Mouse (Mus musculus) forebrain, embryonic 15.5 days (tissue): ENCODE measurements at regions not wholly inside any gene's neighbourhood (a gene's known extent, or its start where the extent isn't known, plus 50 kb on each side); places are given as distances from the start of the nearest gene placed in this dataset.
A peak's percentile ranks its signal among the peaks of the same experiment; 100 is the strongest.
"Not testable (repeated sequence)": the region's sequence is repeated elsewhere in the genome, so short reads cannot be mapped to it uniquely, and the experiment has no call there.

ENCODE experiments used
- ATAC-seq: fragments of 200-750 bp; cut with Nextera tagmentation; replicated peaks from 2 replicates; pipeline ENCODE4 v1.8.0; 2017; ENCODE audit warnings: mild to moderate bottlenecking, moderate TSS enrichment, moderate library complexity
- H3K27ac ChIP-seq: fragments of 300-500 bp; sonication (generic); replicated peaks from 2 replicates; pipeline ENCODE4 v1.5.1; 2015; ENCODE audit warnings: mild to moderate bottlenecking, inconsistent platforms
- H3K27me3 ChIP-seq: fragments of 300-500 bp; sonication (generic); 2 replicates; pipeline ENCODE4 v1.6.1; 2015; ENCODE audit warnings: inconsistent platforms
- H3K36me3 ChIP-seq: fragments of 300-500 bp; sonication (generic); 2 replicates; pipeline ENCODE4 v1.6.1; 2015; ENCODE audit warnings: mild to moderate bottlenecking, inconsistent platforms
- H3K4me1 ChIP-seq: fragments of 300-500 bp; sonication (generic); 2 replicates; pipeline ENCODE4 v1.6.1; 2015; ENCODE audit warnings: inconsistent platforms
- H3K4me2 ChIP-seq: fragments of 300-500 bp; sonication (generic); replicated peaks from 2 replicates; pipeline ENCODE4 v1.6.1; 2015; ENCODE audit warnings: mild to moderate bottlenecking, inconsistent platforms
- H3K4me3 ChIP-seq: fragments of 300-500 bp; sonication (generic); 2 replicates; pipeline ENCODE4 v1.5.1; 2015; ENCODE audit warnings: mild to moderate bottlenecking, inconsistent platforms
- H3K9ac ChIP-seq: fragments of 300-500 bp; sonication (generic); replicated peaks from 2 replicates; pipeline ENCODE4 v1.6.1; 2015; ENCODE audit warnings: mild to moderate bottlenecking, inconsistent platforms
- H3K9me3 ChIP-seq: fragments of 300-500 bp; sonication (generic); 2 replicates; pipeline ENCODE4 v1.6.1; 2016; ENCODE audit warnings: inconsistent platforms
- WGBS: fragments of 180-500 bp; shearing (Covaris S2); methylation state at CpG from one replicate; pipeline ENCODE4 v1.1.7; 2015; ENCODE audit warnings: mixed read lengths; 5-methylcytosine and 5-hydroxymethylcytosine counted together

GRCm38 (mm10) chr2:8877855-8878254 is 1003.2 kb upstream of the 4930412O13Rik start:
- Histone ChIP-seq H3K36me3 (no peaks in the 10 kb centered on the region), H3K9me3 (no peaks in the 10 kb centered on the region), H3K27ac (no peak overlapping the region), H3K4me3 (no peak overlapping the region), H3K27me3 (no peaks in the 10 kb centered on the region), H3K9ac (no peak overlapping the region), H3K4me1 (no peaks in the 10 kb centered on the region), H3K4me2 (no peak overlapping the region)
- ATAC-seq = no peak
- 86% methylated on average over 3 of the region's 3 CpGs for WGBS

- no peaks in the 10 kb centered on the region for H3K27me3 ChIP-seq
Measured at GRCm38 (mm10) chr2:8912417-8912816, 968.6 kb upstream of the 4930412O13Rik start.

GRCm38 (mm10) chr2:8924856-8925255 is 956.2 kb upstream of the 4930412O13Rik start:
- H3K27ac ChIP-seq = no peak overlapping the region
- no peaks in the 10 kb centered on the region for H3K36me3 ChIP-seq
- H3K9ac ChIP-seq = no peak overlapping the region
- H3K4me1 ChIP-seq = no peaks in the 10 kb centered on the region
- 89% methylated on average over 2 of the region's 2 CpGs for WGBS
- no peak overlapping the region for H3K4me3 ChIP-seq
- no peaks in the 10 kb centered on the region for H3K27me3 ChIP-seq
- H3K4me2 ChIP-seq = no peak overlapping the region
- H3K9me3 ChIP-seq = no peaks in the 10 kb centered on the region
- ATAC-seq = no peak

More at GRCm38 (mm10) chr2:8912417-8912816, 968.6 kb upstream of the 4930412O13Rik start:
- H3K9ac ChIP-seq = no peak overlapping the region
- no peaks in the 10 kb centered on the region for H3K9me3 ChIP-seq
- no peaks in the 10 kb centered on the region for H3K36me3 ChIP-seq
- H3K4me3 ChIP-seq = no peak overlapping the region
- no peak overlapping the region for H3K27ac ChIP-seq
- ATAC-seq = no peak
- H3K4me2 ChIP-seq = no peak overlapping the region
- no peaks in the 10 kb centered on the region for H3K4me1 ChIP-seq

GRCm38 (mm10) chr2:8941574-8941973 is 939.5 kb upstream of the 4930412O13Rik start:
- WGBS = 91% methylated on average over 7 of the region's 7 CpGs
- no peak for ATAC-seq
- no peak overlapping the region for H3K27ac ChIP-seq

GRCm38 (mm10) chr2:8958938-8959337 is 922.1 kb upstream of the 4930412O13Rik start:
- Histone ChIP-seq H3K4me1 (no peaks in the 10 kb centered on the region), H3K4me3 (no peak overlapping the region), H3K27ac (no peak overlapping the region), H3K9me3 (no peaks in the 10 kb centered on the region), H3K9ac (no peak overlapping the region), H3K36me3 (no peaks in the 10 kb centered on the region), H3K4me2 (no peak overlapping the region), H3K27me3 (no peaks in the 10 kb centered on the region)
- 87% methylated on average over 5 of the region's 5 CpGs for WGBS
- no peak for ATAC-seq

More at GRCm38 (mm10) chr2:8941574-8941973, 939.5 kb upstream of the 4930412O13Rik start:
- no peak overlapping the region for H3K4me2 ChIP-seq
- H3K27me3 ChIP-seq = no peaks in the 10 kb centered on the region
- H3K36me3 ChIP-seq = no peaks in the 10 kb centered on the region
- H3K9me3 ChIP-seq = no peaks in the 10 kb centered on the region
- no peak overlapping the region for H3K9ac ChIP-seq
- no peaks in the 10 kb centered on the region for H3K4me1 ChIP-seq
- no peak overlapping the region for H3K4me3 ChIP-seq

GRCm38 (mm10) chr2:8964952-8965668 is 915.9 kb upstream of the 4930412O13Rik start:
- H3K27me3 ChIP-seq = no peaks in the 10 kb centered on the region
- H3K9me3 ChIP-seq = no peaks in the 10 kb centered on the region
- H3K4me2 ChIP-seq = no peak overlapping the region
- ATAC-seq = no peak
- no peak overlapping the region for H3K9ac ChIP-seq
- no peak overlapping the region for H3K27ac ChIP-seq
- WGBS = 92% methylated on average over 1 of the region's 1 CpGs
- no peaks in the 10 kb centered on the region for H3K36me3 ChIP-seq
- H3K4me3 ChIP-seq = no peak overlapping the region
- H3K4me1 ChIP-seq = no peaks in the 10 kb centered on the region

GRCm38 (mm10) chr2:8975635-8976034 is 905.4 kb upstream of the 4930412O13Rik start:
- WGBS = 86% methylated on average over 6 of the region's 6 CpGs
- Histone ChIP-seq H3K27ac (no peak overlapping the region), H3K4me2 (no peak overlapping the region), H3K4me1 (no peaks in the 10 kb centered on the region), H3K9ac (no peak overlapping the region), H3K36me3 (no peaks in the 10 kb centered on the region), H3K27me3 (no peaks in the 10 kb centered on the region), H3K4me3 (no peak overlapping the region), H3K9me3 (no peaks in the 10 kb centered on the region)
- no peak for ATAC-seq

GRCm38 (mm10) chr2:9012326-9012725 is 868.7 kb upstream of the 4930412O13Rik start:
- Histone ChIP-seq H3K36me3 (no peaks in the 10 kb centered on the region), H3K27me3 (no peaks in the 10 kb centered on the region), H3K4me2 (no peak overlapping the region), H3K4me1 (no peaks in the 10 kb centered on the region), H3K4me3 (no peak overlapping the region), H3K9me3 (no peaks in the 10 kb centered on the region), H3K27ac (no peak overlapping the region), H3K9ac (no peak overlapping the region)
- 0 out of 2 replicates have a peak, but pooled peaks have one; percentile 32 for ATAC-seq
- 74% methylated on average over 2 of the region's 2 CpGs for WGBS

- no peaks in the 10 kb centered on the region for H3K4me1 ChIP-seq
- H3K36me3 ChIP-seq = no peaks in the 10 kb centered on the region
Measured at GRCm38 (mm10) chr2:9033079-9033478, 848.0 kb upstream of the 4930412O13Rik start.

GRCm38 (mm10) chr2:9042355-9042754 is 838.7 kb upstream of the 4930412O13Rik start:
- 51% methylated on average over 21 of the region's 21 CpGs for WGBS
- ATAC-seq, H3K36me3 ChIP-seq, H3K27ac ChIP-seq, H3K27me3 ChIP-seq, H3K9me3 ChIP-seq, H3K4me3 ChIP-seq, H3K4me2 ChIP-seq, H3K4me1 ChIP-seq, H3K9ac ChIP-seq: not testable (repeated sequence)

More at GRCm38 (mm10) chr2:9033079-9033478, 848.0 kb upstream of the 4930412O13Rik start:
- no peaks in the 10 kb centered on the region for H3K9me3 ChIP-seq
- no peak overlapping the region for H3K9ac ChIP-seq
- no peak overlapping the region for H3K4me3 ChIP-seq
- no peaks in the 10 kb centered on the region for H3K27me3 ChIP-seq
- no peak overlapping the region for H3K4me2 ChIP-seq
- no peak for ATAC-seq
- 69% methylated on average over 7 of the region's 7 CpGs for WGBS
- H3K27ac ChIP-seq = no peak overlapping the region

GRCm38 (mm10) chr2:9047980-9048379 is 833.1 kb upstream of the 4930412O13Rik start:
- H3K4me2 ChIP-seq = no peak overlapping the region
- no peak for ATAC-seq

GRCm38 (mm10) chr2:9073851-9074250 is 807.2 kb upstream of the 4930412O13Rik start:
- Histone ChIP-seq H3K4me2 (no peak overlapping the region), H3K4me3 (no peak overlapping the region), H3K4me1 (0 out of 2 replicates have a peak, but pooled peaks cover 5% of the 10 kb centered on the region), H3K27ac (no peak overlapping the region), H3K36me3 (no peaks in the 10 kb centered on the region), H3K27me3 (no peaks in the 10 kb centered on the region), H3K9ac (no peak overlapping the region), H3K9me3 (no peaks in the 10 kb centered on the region)
- 87% methylated on average over 1 of the region's 1 CpGs for WGBS
- ATAC-seq = no peak

More at GRCm38 (mm10) chr2:9047980-9048379, 833.1 kb upstream of the 4930412O13Rik start:
- H3K4me3 ChIP-seq = no peak overlapping the region
- no peak overlapping the region for H3K27ac ChIP-seq
- WGBS = 86% methylated on average over 3 of the region's 3 CpGs
- H3K36me3 ChIP-seq = no peaks in the 10 kb centered on the region
- H3K9me3 ChIP-seq = no peaks in the 10 kb centered on the region
- H3K4me1 ChIP-seq = no peaks in the 10 kb centered on the region
- H3K27me3 ChIP-seq = no peaks in the 10 kb centered on the region
- H3K9ac ChIP-seq = no peak overlapping the region

GRCm38 (mm10) chr2:9078158-9078557 is 802.9 kb upstream of the 4930412O13Rik start:
- ATAC-seq = no peak
- H3K9ac ChIP-seq = no peak overlapping the region
- no peak overlapping the region for H3K4me2 ChIP-seq
- H3K4me1 ChIP-seq = 0 out of 2 replicates have a peak, but pooled peaks cover 5% of the 10 kb centered on the region
- no peak overlapping the region for H3K27ac ChIP-seq
- no peak overlapping the region for H3K4me3 ChIP-seq
- H3K9me3 ChIP-seq = no peaks in the 10 kb centered on the region
- H3K27me3 ChIP-seq = no peaks in the 10 kb centered on the region
- WGBS = 81% methylated on average over 4 of the region's 4 CpGs
- no peaks in the 10 kb centered on the region for H3K36me3 ChIP-seq
